24 mouse cellular contexts compared by ENCODE assay signal in the genomic region with DNA sequence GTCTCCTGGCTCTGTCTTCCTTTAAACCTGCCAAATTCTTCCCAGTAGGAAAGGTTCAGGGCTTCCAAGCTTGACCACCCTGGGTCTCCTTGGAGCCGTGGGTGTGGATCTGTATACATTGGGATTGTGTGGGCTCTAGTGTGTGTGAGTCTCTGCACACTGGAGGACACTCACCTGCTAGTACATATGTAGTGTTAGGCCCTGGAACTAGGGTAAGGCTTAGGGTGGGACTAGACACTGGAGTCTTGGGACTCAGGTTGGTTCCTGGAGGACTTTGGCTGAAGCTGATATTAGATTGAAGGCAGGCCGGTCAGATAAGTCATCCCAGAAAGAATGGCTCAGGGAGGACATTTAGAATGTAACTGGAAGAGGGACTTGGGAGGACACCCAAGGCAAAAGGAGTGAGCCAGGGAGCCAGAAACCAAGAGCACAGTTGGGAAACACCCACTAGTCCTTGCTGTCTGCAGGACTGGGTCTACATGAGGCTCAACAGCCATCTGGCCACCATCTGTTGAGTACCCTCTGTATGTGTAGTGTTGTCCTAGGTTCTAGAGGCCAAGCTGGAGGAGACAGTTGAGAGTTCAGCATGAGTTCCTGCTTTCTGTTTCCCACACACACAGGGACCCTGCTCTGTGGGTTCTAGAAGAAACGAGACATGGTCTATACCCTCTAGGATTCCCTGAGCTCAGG. TPM values are rescaled to one million over a fixed set of nuclear protein-coding genes. Genes with fewer than 3 reads are reported as not detected.
A peak's percentile ranks its signal among the peaks of the same experiment; 100 is the strongest.
DNase-seq lines count a peak whose midpoint lies in the region; ATAC-seq lines count a peak whose summit lies in the region.
"Had no signal": no experiment of that assay in that cellular context is flagged by ENCODE, and none has a peak within 500 bp of the region (broad histone marks: within the 10 kb centered on the region; RNA-seq: fewer than 3 reads in every experiment).

No protein-coding gene starts in this region.

- 0 out of 2 replicates have a peak, but pooled peaks cover 11% of the 10 kb centered on the region for H3K27me3 ChIP-seq in embryonic facial prominence, embryonic 10.5 days (replicated peaks; ENCODE audit: low read depth, poor library complexity, severe bottlenecking)
- 0 out of 2 replicates have a peak, but pooled peaks cover 2% of the 10 kb centered on the region for H3K27me3 ChIP-seq in limb, embryonic 12.5 days
- H3K27me3 ChIP-seq: midbrain, embryonic 15.5 days; neural tube, embryonic 12.5 days had no signal

- WGBS in embryonic facial prominence, embryonic 10.5 days = 84% methylated on average over 3 of the region's 3 CpGs
- 88% methylated on average over 3 of the region's 3 CpGs for WGBS in limb, embryonic 12.5 days

- H3K27ac ChIP-seq in embryonic facial prominence, embryonic 10.5 days (replicated peaks) = peak overlapping the region; percentile 61
- H3K27ac ChIP-seq in limb, embryonic 12.5 days = peak overlapping the region; percentile 74; the same call in 1 of the 2 replicates
- H3K27ac ChIP-seq: hindbrain, postnatal 0 days; liver, embryonic 14.5 days; midbrain, embryonic 15.5 days; neural tube, embryonic 12.5 days had no signal

- H3K9ac ChIP-seq in limb, embryonic 12.5 days (replicated peaks) = no peak overlapping the region
- H3K9ac ChIP-seq: heart, embryonic 12.5 days; kidney, embryonic 15.5 days; liver, embryonic 14.5 days; lung, embryonic 14.5 days; midbrain, embryonic 15.5 days; neural tube, embryonic 12.5 days had no signal

- no peak overlapping the region for H3K4me3 ChIP-seq in embryonic facial prominence, embryonic 10.5 days
- no peak overlapping the region for H3K4me3 ChIP-seq in limb, embryonic 12.5 days (replicated peaks)
- H3K4me3 ChIP-seq: heart, embryonic 12.5 days; kidney, embryonic 15.5 days; midbrain, embryonic 15.5 days; neural tube, embryonic 12.5 days had no signal

- DNase-seq in cerebellum, adult 9-11 months = peak; percentile 12
- no peak for DNase-seq in cerebellum, postnatal 36 days
- peak; percentile 69 for DNase-seq in brain, adult 2 months (ENCODE audit: low read depth, low spot score)
- DNase-seq in embryonic facial prominence, embryonic 10.5 days (ENCODE audit: low spot score) = no peak
- DNase-seq in kidney, postnatal 36 days = no peak
- DNase-seq: adrenal gland, adult 2 months; B cell, adult 2 months; gastrocnemius, postnatal 10 days; heart, postnatal 10 days; lung, embryonic 14.5 days; lung, postnatal 36 days; right cerebral cortex, postnatal 14 days; spleen, adult 18-20 months had no signal

- H3K9me3 ChIP-seq in embryonic facial prominence, embryonic 10.5 days = no peaks in the 10 kb centered on the region
- H3K9me3 ChIP-seq in limb, embryonic 12.5 days = no peaks in the 10 kb centered on the region
- H3K9me3 ChIP-seq: G1E; heart, embryonic 12.5 days; kidney, embryonic 15.5 days; midbrain, embryonic 15.5 days; neural tube, embryonic 12.5 days had no signal

- peaks cover 58% of the 10 kb centered on the region for H3K4me1 ChIP-seq in embryonic facial prominence, embryonic 10.5 days
- peaks cover 32% of the 10 kb centered on the region for H3K4me1 ChIP-seq in limb, embryonic 12.5 days (replicated peaks)
- H3K4me1 ChIP-seq: midbrain, embryonic 15.5 days; neural tube, embryonic 12.5 days had no signal

- H3K4me2 ChIP-seq in limb, embryonic 12.5 days = no peak overlapping the region
- H3K4me2 ChIP-seq: heart, embryonic 12.5 days; kidney, embryonic 15.5 days; lung, embryonic 14.5 days; midbrain, embryonic 15.5 days; neural tube, embryonic 12.5 days had no signal

- ATAC-seq in limb, embryonic 12.5 days (ENCODE audit: insufficient number of reproducible peaks, insufficient read depth, low FRiP score, low TSS enrichment, low read depth) = no peak
- no peak for ATAC-seq in megakaryocyte progenitor cell, adult 5-6 weeks (replicated peaks; ENCODE audit: poor library complexity)
- ATAC-seq: forebrain, embryonic 14.5 days; hindbrain, postnatal 0 days; midbrain, embryonic 15.5 days had no signal

- no peaks in the 10 kb centered on the region for H3K36me3 ChIP-seq in embryonic facial prominence, embryonic 10.5 days (replicated peaks)
- H3K36me3 ChIP-seq in limb, embryonic 12.5 days = no peaks in the 10 kb centered on the region
- H3K36me3 ChIP-seq: G1E; heart, embryonic 12.5 days; kidney, embryonic 15.5 days; midbrain, embryonic 15.5 days; neural tube, embryonic 12.5 days had no signal

RNA-seq across cellular contexts. Expression of a gene that starts 9.4 kb away (rescaled TPM):
- 0.69 and 1.2 TPM in 2 replicates for polyA plus RNA-seq in embryonic facial prominence, embryonic 10.5 days (2016; fragmentation: Nextera tagmentation; extraction: Ambion mirVana)
- 1.0 and 1.2 TPM in 2 replicates for polyA plus RNA-seq in limb, embryonic 12.5 days (2016; fragmentation: Nextera tagmentation; extraction: Ambion mirVana)
- total RNA-seq in megakaryocyte progenitor cell, adult 5-6 weeks (2015) = 0.10 TPM in 1 of 2 replicates, not detected in the other
- not detected in 2 replicates for total RNA-seq in megakaryocyte progenitor cell, adult 5-6 weeks (2017)
- total RNA-seq: CH12.LX had no signal

Comparison
In these comparisons a context has a peak if more than half of its experiments do, and no peak if none do; other contexts are left out.
1. DNase-seq: peak in cerebellum, adult 9-11 months (single experiment) and brain, adult 2 months (single experiment); none in cerebellum, postnatal 36 days (0 of 2), embryonic facial prominence, embryonic 10.5 days (single experiment) and kidney, postnatal 36 days (0 of 2).